Mouse (Mus musculus) E14TG2a.4 (cell line): ENCODE data around the gene Prr7.

Source experiments
- H3K27me3 ChIP-seq: 2 replicates; pipeline ENCODE4 v1.6.1; 2014; ENCODE audit warnings: low read length, control low read depth; ENCODE audit not compliant: insufficient read depth
- H3K36me3 ChIP-seq: 2 replicates; pipeline ENCODE4 v1.6.1; 2014; ENCODE audit warnings: low read length, control low read depth; ENCODE audit not compliant: insufficient read depth
- H3K4me1 ChIP-seq: replicated peaks from 2 replicates; pipeline ENCODE4 v1.6.1; 2014; ENCODE audit warnings: low read depth, low read length, control low read depth
- H3K4me3 ChIP-seq: replicated peaks from 2 replicates; pipeline ENCODE4 v1.5.1; 2014; ENCODE audit warnings: mild to moderate bottlenecking, low read length
- H3K9me3 ChIP-seq: 2 replicates; pipeline ENCODE4 v1.6.1; 2014; ENCODE audit warnings: low read length, control low read depth
- CTCF ChIP-seq: conservative IDR thresholded peaks from 2 replicates; pipeline ENCODE4 v1.5.1; 2014; ENCODE audit warnings: low read length
- NANOG ChIP-seq: IDR thresholded peaks from 2 replicates; pipeline ENCODE4 v1.6.1; 2014; ENCODE audit warnings: borderline replicate concordance, low read length, mixed read lengths
- POU5F1 ChIP-seq: IDR thresholded peaks from 2 replicates; pipeline ENCODE4 v1.6.1; 2014; ENCODE audit warnings: low read length, borderline replicate concordance

Prr7 gene

DNA sequence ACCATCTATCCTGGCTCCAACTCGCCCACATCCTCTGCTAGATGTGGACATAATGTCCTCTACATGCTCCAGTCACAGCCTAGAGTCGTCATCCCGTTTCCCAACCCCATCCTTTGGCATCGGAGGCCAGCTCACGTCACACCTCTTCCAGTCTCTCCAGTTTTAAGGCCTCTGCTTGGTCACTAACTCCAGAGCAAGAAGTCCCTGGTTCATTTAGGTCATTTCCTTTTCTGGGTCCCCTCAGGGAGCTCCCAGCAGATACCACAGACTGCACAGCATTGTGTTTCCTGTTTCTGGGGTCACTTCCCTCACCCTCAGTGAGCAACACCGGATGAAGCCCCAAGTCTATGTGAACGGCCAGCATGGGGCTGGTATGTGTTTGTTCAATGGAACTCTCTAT is 14.9 kb downstream of the Prr7 start:
- no peak overlapping the region for H3K4me3 ChIP-seq
- peaks cover 53% of the 10 kb centered on the region for H3K4me1 ChIP-seq
- TF ChIP-seq CTCF (no peak), POU5F1 (no peak), NANOG (no peak)
- H3K36me3 ChIP-seq: peaks cover 19% of the 10 kb centered on the region
- no peaks in the 10 kb centered on the region for H3K9me3 ChIP-seq
- H3K27me3 ChIP-seq: peaks cover 82% of the 10 kb centered on the region

DNA sequence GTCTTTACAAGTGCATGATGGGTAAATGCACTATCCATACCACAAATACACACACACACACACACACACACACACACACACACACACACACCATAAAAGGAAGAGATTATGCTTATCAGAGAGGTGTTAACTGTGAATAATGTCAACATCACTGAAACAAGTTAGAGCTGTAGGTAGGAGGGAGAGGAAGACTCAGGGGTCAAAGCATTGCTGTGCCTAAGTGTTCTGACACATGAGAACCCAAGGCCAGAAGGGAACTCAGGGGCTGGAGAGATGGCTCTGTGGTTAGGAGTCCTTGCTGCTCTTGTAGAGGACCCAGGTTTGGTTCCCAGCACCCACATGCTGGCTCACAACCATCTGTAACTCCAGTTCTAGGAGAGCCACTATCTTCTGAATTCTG is 15.9 kb downstream of the Prr7 start:
- no peak for TF ChIP-seq CTCF
- TF ChIP-seq NANOG: no peak
- TF ChIP-seq POU5F1: no peak
- Histone ChIP-seq H3K9me3 (no peaks in the 10 kb centered on the region), H3K36me3 (peaks cover 17% of the 10 kb centered on the region), H3K27me3 (peaks cover 83% of the 10 kb centered on the region), H3K4me3 (no peak overlapping the region), H3K4me1 (peaks cover 51% of the 10 kb centered on the region)

DNA sequence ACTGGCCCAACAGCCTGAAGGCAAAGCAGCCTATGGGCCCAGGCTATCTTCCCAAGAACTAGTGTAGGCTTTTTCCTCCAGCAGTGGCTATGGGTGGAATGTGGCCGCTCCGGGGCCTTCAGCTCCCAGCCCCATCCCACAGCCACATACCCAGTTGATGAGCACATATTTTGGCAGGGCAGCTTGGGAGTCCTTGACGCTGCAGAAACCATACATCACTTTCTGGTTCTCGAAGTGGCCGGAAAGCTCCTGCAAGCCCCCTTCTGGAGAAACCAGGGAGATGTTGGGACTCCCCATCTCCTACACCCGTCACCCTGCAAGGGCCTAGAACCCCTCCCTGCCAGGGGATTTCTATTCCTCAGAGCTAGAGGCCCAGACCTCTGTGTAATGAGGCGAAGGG is 18.5 kb downstream of the Prr7 start:
- 0 out of 2 replicates have a peak, but pooled peaks cover 4% of the 10 kb centered on the region for H3K36me3 ChIP-seq
- H3K9me3 ChIP-seq: no peaks in the 10 kb centered on the region
- peaks cover 85% of the 10 kb centered on the region for H3K27me3 ChIP-seq
- H3K4me1 ChIP-seq: peaks cover 54% of the 10 kb centered on the region
- no peak for TF ChIP-seq NANOG
- no peak for TF ChIP-seq POU5F1
- no peak for TF ChIP-seq CTCF
- no peak overlapping the region for H3K4me3 ChIP-seq

DNA sequence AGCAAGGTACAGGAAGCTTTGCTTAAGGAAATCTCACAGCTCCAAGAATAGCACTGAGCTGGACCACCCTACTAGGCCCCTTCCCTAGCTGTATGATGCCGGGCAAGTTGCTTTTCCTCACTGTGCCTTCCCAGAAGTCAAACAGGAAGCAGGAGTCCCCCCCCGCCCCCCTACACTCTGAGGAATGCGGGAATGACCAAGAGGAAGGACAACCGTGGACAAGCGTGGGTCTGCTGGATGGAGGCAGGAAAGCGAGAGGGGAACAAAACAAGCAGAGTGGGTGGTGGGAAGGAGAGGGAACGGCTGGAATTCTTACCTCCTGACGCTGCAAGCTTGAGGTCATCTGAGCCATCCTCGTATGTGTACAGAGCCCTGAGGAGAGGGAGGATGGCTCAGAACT is 19.0 kb downstream of the Prr7 start:
- H3K4me1 ChIP-seq: peaks cover 49% of the 10 kb centered on the region
- no peaks in the 10 kb centered on the region for H3K9me3 ChIP-seq
- TF ChIP-seq NANOG (no peak), POU5F1 (no peak), CTCF (no peak)
- peaks cover 83% of the 10 kb centered on the region for H3K27me3 ChIP-seq
- H3K4me3 ChIP-seq: no peak overlapping the region
- 0 out of 2 replicates have a peak, but pooled peaks cover 4% of the 10 kb centered on the region for H3K36me3 ChIP-seq

DNA sequence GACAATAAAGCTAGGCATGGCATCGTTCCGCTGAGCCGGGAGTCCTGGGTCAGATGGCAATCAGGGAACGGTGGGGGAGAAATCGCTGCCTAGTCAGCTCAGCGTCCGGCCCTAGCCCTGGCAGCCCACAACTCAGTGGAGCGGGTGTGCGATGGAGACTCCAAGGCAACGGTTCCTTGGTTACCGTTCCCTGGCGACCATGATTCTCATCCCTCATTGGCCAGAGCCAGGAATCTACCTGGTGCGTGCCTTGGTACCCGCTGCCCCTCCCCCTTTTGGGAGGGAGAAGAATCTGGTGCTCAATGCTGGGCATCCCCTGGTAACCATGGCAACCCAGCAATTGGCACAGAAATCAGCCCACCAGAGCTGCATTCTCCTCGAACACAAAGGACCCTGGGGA is 19.5 kb downstream of the Prr7 start:
- TF ChIP-seq POU5F1: no peak
- peaks cover 53% of the 10 kb centered on the region for H3K4me1 ChIP-seq
- no peaks in the 10 kb centered on the region for H3K9me3 ChIP-seq
- H3K27me3 ChIP-seq: peaks cover 88% of the 10 kb centered on the region
- H3K36me3 ChIP-seq: 0 out of 2 replicates have a peak, but pooled peaks cover 4% of the 10 kb centered on the region
- H3K4me3 ChIP-seq: no peak overlapping the region

DNA sequence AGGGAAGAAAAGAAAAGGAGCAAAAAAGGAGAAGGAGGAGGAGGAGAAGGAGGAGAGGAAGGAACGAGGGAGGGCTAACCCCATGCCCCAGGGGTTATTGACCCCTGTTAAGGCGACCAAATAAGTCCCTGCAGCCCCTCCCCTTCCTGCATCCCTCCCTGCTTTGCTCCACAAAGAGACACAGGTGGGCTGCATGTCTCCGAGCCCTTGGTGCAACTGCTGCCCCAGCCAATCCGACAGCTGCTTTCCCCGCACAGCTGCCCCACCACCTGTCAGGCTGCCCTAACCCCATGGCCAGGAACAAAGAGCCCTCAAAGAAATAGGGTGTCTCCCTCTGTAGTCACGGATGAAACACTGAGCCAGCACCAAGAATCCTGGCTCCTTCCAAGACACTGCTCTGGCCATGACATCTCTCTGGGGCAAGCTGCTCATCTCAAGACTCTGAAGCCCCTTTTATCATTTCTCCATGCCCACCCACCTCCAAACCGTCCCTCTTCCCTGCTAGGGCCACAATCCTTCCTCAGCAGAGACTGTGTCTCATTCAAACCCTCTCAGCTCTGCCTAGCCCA is 20.5 kb downstream of the Prr7 start:
- peaks cover 91% of the 10 kb centered on the region for H3K27me3 ChIP-seq
- H3K9me3 ChIP-seq: no peaks in the 10 kb centered on the region
- peaks cover 63% of the 10 kb centered on the region for H3K4me1 ChIP-seq
- 0 out of 2 replicates have a peak, but pooled peaks cover 4% of the 10 kb centered on the region for H3K36me3 ChIP-seq
- TF ChIP-seq NANOG: no peak
- TF ChIP-seq CTCF: no peak
- TF ChIP-seq POU5F1: no peak
- no peak overlapping the region for H3K4me3 ChIP-seq

DNA sequence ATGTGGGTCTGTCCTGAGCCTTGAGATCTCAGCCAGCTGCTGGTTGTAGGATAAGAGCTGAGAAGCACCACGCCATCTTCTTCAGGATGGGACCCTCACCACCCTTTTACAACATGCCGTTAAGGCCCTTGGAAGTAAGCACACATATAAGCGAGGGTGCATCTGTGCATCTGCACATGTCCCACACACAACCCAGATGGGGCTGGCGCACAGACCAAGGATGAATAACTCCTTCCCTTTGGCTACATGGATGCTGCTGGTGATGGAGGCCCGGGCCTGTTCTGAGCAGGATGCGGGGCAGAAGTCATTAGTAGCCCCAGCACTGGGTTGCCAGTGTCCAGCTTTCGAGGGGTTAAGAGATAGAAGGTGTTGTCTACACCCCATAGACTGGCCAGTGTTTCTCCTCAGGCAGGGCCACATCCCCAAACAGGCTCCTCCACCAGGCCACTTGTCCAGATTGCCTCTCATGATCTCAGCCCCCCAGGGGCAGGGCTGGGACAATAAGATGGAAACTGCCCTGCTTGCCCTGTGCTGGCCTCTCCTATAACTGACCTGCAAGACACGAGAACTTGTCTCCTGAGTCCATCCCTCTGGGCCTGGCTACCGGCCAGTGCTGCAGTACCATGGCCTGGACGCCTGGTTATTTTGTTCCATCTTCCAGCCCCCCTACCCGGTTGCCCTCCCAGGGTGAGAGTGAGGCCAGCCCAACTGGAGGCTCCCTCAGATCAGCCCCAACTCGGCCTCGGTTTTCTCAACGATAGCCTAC is 22.1 kb downstream of the Prr7 start:
- TF ChIP-seq NANOG: no peak
- no peak for TF ChIP-seq CTCF
- Histone ChIP-seq H3K4me1 (peaks cover 62% of the 10 kb centered on the region), H3K4me3 (peak overlapping the region; percentile 82; the same call in 1 of the 2 replicates), H3K36me3 (0 out of 2 replicates have a peak, but pooled peaks cover 4% of the 10 kb centered on the region), H3K9me3 (no peaks in the 10 kb centered on the region), H3K27me3 (peaks cover 81% of the 10 kb centered on the region)

DNA sequence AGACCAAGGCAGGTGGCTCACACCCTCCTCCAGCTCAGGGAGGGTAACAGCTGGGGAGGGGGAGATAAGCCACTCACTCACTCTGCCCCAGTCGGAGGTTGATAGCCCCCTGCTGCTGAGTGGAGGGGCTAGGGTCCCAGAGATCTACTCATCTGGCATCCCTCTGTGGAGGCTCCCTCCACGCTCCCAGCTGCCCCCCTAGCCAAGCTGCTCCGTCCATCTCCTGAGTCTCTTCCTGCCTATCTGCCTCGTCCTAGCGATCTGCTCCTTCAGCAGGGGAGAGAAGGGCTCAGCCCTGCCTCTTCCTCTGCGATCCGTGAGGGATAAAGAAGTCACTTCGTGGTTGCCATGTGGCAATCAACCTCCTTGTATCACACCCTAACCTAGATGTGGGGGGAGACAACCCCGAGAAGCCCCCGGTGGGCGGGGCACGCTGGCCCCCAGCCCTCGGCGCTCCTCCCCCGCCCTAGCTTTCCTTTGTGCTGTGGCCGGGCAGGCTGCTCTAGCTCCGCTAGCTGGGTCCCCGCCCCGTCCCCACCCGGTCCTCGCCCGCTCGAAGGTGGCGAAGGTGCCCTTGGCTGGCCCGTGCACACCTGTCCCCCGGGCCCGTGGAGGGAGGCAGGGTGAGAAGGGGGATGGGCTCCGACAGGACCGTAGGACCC is 23.0 kb downstream of the Prr7 start:
- H3K9me3 ChIP-seq: no peaks in the 10 kb centered on the region

More for the DNA sequence above, 23.0 kb downstream of the Prr7 start:
- Histone ChIP-seq H3K4me3 (peak overlapping the region; percentile 82), H3K4me1 (peaks cover 56% of the 10 kb centered on the region), H3K27me3 (peaks cover 83% of the 10 kb centered on the region), H3K36me3 (0 out of 2 replicates have a peak, but pooled peaks cover 2% of the 10 kb centered on the region)
- TF ChIP-seq POU5F1: no peak
- TF ChIP-seq CTCF: no peak
